In genomic region chr15:89060811-89061460, GRCm38 (mm10) we compare ENCODE assay signal across 11 mouse cellular contexts. TPM values are rescaled to one million over a fixed set of nuclear protein-coding genes. Genes with fewer than 3 reads are reported as not detected.
A peak's percentile ranks its signal among the peaks of the same experiment; 100 is the strongest.
DNase-seq lines count a peak whose midpoint lies in the region; ATAC-seq lines count a peak whose summit lies in the region.
"Had no signal": no experiment of that assay in that cellular context is flagged by ENCODE, and none has a peak within 500 bp of the region (broad histone marks: within the 10 kb centered on the region; RNA-seq: fewer than 3 reads in every experiment).

No protein-coding gene starts in this region.

- H3K36me3 ChIP-seq in heart, embryonic 12.5 days, result no peaks in the 10 kb centered on the region
- no peaks in the 10 kb centered on the region for H3K36me3 ChIP-seq in forebrain, embryonic 11.5 days (ENCODE audit: control insufficient read depth, insufficient read depth, low read length)
- H3K36me3 ChIP-seq in limb, embryonic 13.5 days, result no peaks in the 10 kb centered on the region

- H3K4me2 ChIP-seq in heart, embryonic 12.5 days, result peak overlapping the region; percentile 94
- peak overlapping the region; percentile 91 for H3K4me2 ChIP-seq in forebrain, embryonic 11.5 days (ENCODE audit: low read depth, low read length, severe bottlenecking)
- H3K4me2 ChIP-seq in limb, embryonic 13.5 days (replicated peaks), result peak overlapping the region; percentile 92

- DNase-seq in heart, adult 8-10 months (ENCODE audit: low spot score), result no peak
- DNase-seq in cerebellum, adult 11-12 months, result peak; percentile 50
- DNase-seq in forebrain, embryonic 11.5 days (ENCODE audit: low spot score), result peak; percentile 51
- no peak for DNase-seq in ovary, postnatal 36 days (ENCODE audit: low spot score)
- no peak for DNase-seq in frontal cortex, adult 2 months (ENCODE audit: extremely low spot score in 1 of 2, low spot score in 1 of 2)
- no peak for DNase-seq in adrenal gland, adult 8-10 months
- DNase-seq: B cell, adult 2 months had no signal

- WGBS in heart, embryonic 12.5 days, result 79% methylated on average over 12 of the region's 12 CpGs
- 88% methylated on average over 12 of the region's 12 CpGs for WGBS in forebrain, embryonic 11.5 days
- WGBS in limb, embryonic 13.5 days, result 85% methylated on average over 12 of the region's 12 CpGs

- peak overlapping the region; percentile 82; the same call in 1 of the 2 replicates for H3K4me3 ChIP-seq in heart, embryonic 12.5 days
- no peak overlapping the region for H3K4me3 ChIP-seq in forebrain, embryonic 11.5 days (ENCODE audit: low read depth, low read length)
- peak overlapping the region; percentile 67; the same call in 1 of the 2 replicates for H3K4me3 ChIP-seq in limb, embryonic 13.5 days

- H3K9me3 ChIP-seq in heart, embryonic 12.5 days (replicated peaks), result no peaks in the 10 kb centered on the region
- no peaks in the 10 kb centered on the region for H3K9me3 ChIP-seq in forebrain, embryonic 11.5 days (ENCODE audit: control insufficient read depth, low read length)
- no peaks in the 10 kb centered on the region for H3K9me3 ChIP-seq in limb, embryonic 13.5 days

- peaks cover 66% of the 10 kb centered on the region for H3K27me3 ChIP-seq in heart, embryonic 12.5 days (replicated peaks)
- peaks cover 17% of the 10 kb centered on the region for H3K27me3 ChIP-seq in forebrain, embryonic 11.5 days (ENCODE audit: control insufficient read depth, insufficient read depth, low read length)
- H3K27me3 ChIP-seq in limb, embryonic 13.5 days, result peaks cover 88% of the 10 kb centered on the region

- no peak for ATAC-seq in heart, embryonic 12.5 days (ENCODE audit: insufficient number of reproducible peaks, low FRiP score)
- ATAC-seq in forebrain, embryonic 11.5 days (replicated peaks; ENCODE audit: low FRiP score), result no peak
- ATAC-seq in limb, embryonic 13.5 days (ENCODE audit: low FRiP score, low read depth), result no peak

- H3K4me1 ChIP-seq in heart, embryonic 12.5 days (replicated peaks), result peaks cover 13% of the 10 kb centered on the region
- peaks cover 4% of the 10 kb centered on the region; the same call in 1 of the 2 replicates for H3K4me1 ChIP-seq in forebrain, embryonic 11.5 days (replicated peaks; ENCODE audit: control insufficient read depth, insufficient read depth, low read length)
- peaks cover 10% of the 10 kb centered on the region for H3K4me1 ChIP-seq in limb, embryonic 13.5 days

- no peak overlapping the region for H3K9ac ChIP-seq in heart, embryonic 12.5 days
- H3K9ac ChIP-seq in forebrain, embryonic 11.5 days (ENCODE audit: low read length), result peak overlapping the region; percentile 79; the same call in 1 of the 2 replicates
- H3K9ac ChIP-seq in limb, embryonic 13.5 days, result no peak overlapping the region

- H3K27ac ChIP-seq in heart, embryonic 12.5 days (ENCODE audit: poor library complexity, severe bottlenecking), result no peak overlapping the region
- H3K27ac ChIP-seq in forebrain, embryonic 11.5 days (ENCODE audit: low read depth, low read length), result no peak overlapping the region
- no peak overlapping the region for H3K27ac ChIP-seq in limb, embryonic 13.5 days
- H3K27ac ChIP-seq: kidney, postnatal 0 days had no signal

RNA-seq across cellular contexts. Expression of gene Panx2, which starts 1.4 kb away (rescaled TPM):
- polyA plus RNA-seq in heart, embryonic 12.5 days (2016; fragmentation: Nextera tagmentation; extraction: Ambion mirVana), result 1.8 and 2.4 TPM in 2 replicates
- total RNA-seq in heart, adult 8-10 months (2022), result 1 to 10 TPM; 1.1 to 2.1 (median 1.7) TPM
- 0.71 and 0.83 TPM in 2 replicates for polyA plus RNA-seq in forebrain, embryonic 11.5 days (2014; fragmentation: Nextera tagmentation; extraction: Ambion mirVana)
- 0.68 and 0.90 TPM in 2 replicates for polyA plus RNA-seq in limb, embryonic 13.5 days (2015; fragmentation: Nextera tagmentation; extraction: Ambion mirVana)
- 91.8 and 100 TPM in 2 replicates for polyA plus RNA-seq in frontal cortex, adult 2 months (2012; rRNA removed)
- 1 to 10 TPM in 3 of 4 experiments, under 1 TPM in 1; 0.78 to 2.4 (median 1.7) TPM for total RNA-seq in adrenal gland, adult 8-10 months (2022)
- total RNA-seq: liver, adult 2 months had no signal
- polyA plus RNA-seq: liver, adult 2 months had no signal

RNA-seq across cellular contexts. Expression of gene Trabd, which starts 14.0 kb away (rescaled TPM):
- 51.7 and 53.5 TPM in 2 replicates for polyA plus RNA-seq in heart, embryonic 12.5 days (2016; fragmentation: Nextera tagmentation; extraction: Ambion mirVana)
- 10 to 100 TPM; 43.9 to 51.4 (median 45.4) TPM for total RNA-seq in heart, adult 8-10 months (2022)
- 55.8 and 61.0 TPM in 2 replicates for polyA plus RNA-seq in forebrain, embryonic 11.5 days (2014; fragmentation: Nextera tagmentation; extraction: Ambion mirVana)
- polyA plus RNA-seq in limb, embryonic 13.5 days (2015; fragmentation: Nextera tagmentation; extraction: Ambion mirVana), result 49.4 and 51.3 TPM in 2 replicates
- 24.3 and 25.8 TPM in 2 replicates for polyA plus RNA-seq in frontal cortex, adult 2 months (2012; rRNA removed)
- 10 to 100 TPM; 37.0 to 49.0 (median 43.7) TPM for total RNA-seq in adrenal gland, adult 8-10 months (2022)

RNA-seq across cellular contexts. Expression of gene Selenoo, which starts 27.9 kb away (rescaled TPM):
- polyA plus RNA-seq in heart, embryonic 12.5 days (2016; fragmentation: Nextera tagmentation; extraction: Ambion mirVana), result 12.4 and 12.6 TPM in 2 replicates
- total RNA-seq in heart, adult 8-10 months (2022), result 10 to 100 TPM; 15.0 to 16.6 (median 15.8) TPM
- polyA plus RNA-seq in forebrain, embryonic 11.5 days (2014; fragmentation: Nextera tagmentation; extraction: Ambion mirVana), result 22.6 and 25.1 TPM in 2 replicates
- polyA plus RNA-seq in limb, embryonic 13.5 days (2015; fragmentation: Nextera tagmentation; extraction: Ambion mirVana), result 18.6 and 19.0 TPM in 2 replicates
- 33.1 and 38.3 TPM in 2 replicates for polyA plus RNA-seq in frontal cortex, adult 2 months (2012; rRNA removed)
- 10 to 100 TPM; 44.0 to 52.1 (median 46.1) TPM for total RNA-seq in adrenal gland, adult 8-10 months (2022)

Comparison
In these comparisons a context has a peak if more than half of its experiments do, and no peak if none do; other contexts are left out.
1. DNase-seq: peak in cerebellum, adult 11-12 months (single experiment) and forebrain, embryonic 11.5 days (single experiment); none in heart, adult 8-10 months (single experiment), ovary, postnatal 36 days (single experiment), frontal cortex, adult 2 months (0 of 2) and adrenal gland, adult 8-10 months (single experiment).
2. RNA of gene Panx2, which starts 1.4 kb away (polyA plus RNA-seq): 91.8 to 100 TPM in frontal cortex, adult 2 months; 1.8 to 2.4 TPM in heart, embryonic 12.5 days, 0.68 to 0.90 TPM in limb, embryonic 13.5 days and 0.71 to 0.83 TPM in forebrain, embryonic 11.5 days; every median in the first group is over 10 times any median in the second.
3. Peak in every context shown above with its lines, with median percentiles within 50 percentile points of each other: H3K4me2 ChIP-seq.